Mouse (Mus musculus) small intestine, adult 2 months (tissue): ENCODE measurements at regions not wholly inside any gene's neighbourhood (a gene's known extent, or its start where the extent isn't known, plus 50 kb on each side); places are given as distances from the start of the nearest gene placed in this dataset.

Source experiments
- H3K27ac ChIP-seq: fragments of 200-500 bp; 2 replicates; pipeline ENCODE4 v1.5.1; 2012; ENCODE audit warnings: low read depth, low read length, control low read depth, inconsistent platforms; ENCODE audit not compliant: insufficient read depth
- H3K27me3 ChIP-seq: fragments of 200-500 bp; 2 replicates; pipeline ENCODE4 v1.6.1; 2012; ENCODE audit warnings: mild to moderate bottlenecking, moderate library complexity, low read length, inconsistent platforms; ENCODE audit not compliant: control insufficient read depth, insufficient read depth
- H3K36me3 ChIP-seq: fragments of 200-500 bp; 2 replicates; pipeline ENCODE4 v1.6.1; 2012; ENCODE audit warnings: mild to moderate bottlenecking, low read length, control low read depth, inconsistent platforms; ENCODE audit not compliant: control insufficient read depth, insufficient read depth
- H3K4me1 ChIP-seq: fragments of 200-500 bp; 2 replicates; pipeline ENCODE4 v1.6.1; 2012; ENCODE audit warnings: low read length, inconsistent platforms, mixed read lengths; ENCODE audit not compliant: control insufficient read depth, insufficient read depth, insufficient read length
- H3K4me3 ChIP-seq: fragments of 200-500 bp; 2 replicates; pipeline ENCODE4 v1.5.1; 2012; ENCODE audit warnings: low read depth, mild to moderate bottlenecking, control low read depth, inconsistent platforms, low read length, moderate library complexity
- CTCF ChIP-seq: fragments of 200-500 bp; IDR thresholded peaks from 2 replicates; pipeline ENCODE4 v1.5.1; 2012; ENCODE audit warnings: low read depth, mild to moderate bottlenecking, control low read depth, inconsistent platforms, low read length, moderate library complexity, mixed read lengths; ENCODE audit not compliant: insufficient replicate concordance, insufficient read length; ENCODE audit errors: extremely low read depth
- POLR2A ChIP-seq: fragments of 200-500 bp; IDR thresholded peaks from 2 replicates; pipeline ENCODE4 v1.6.1; 2012; ENCODE audit warnings: low read depth, mild to moderate bottlenecking, control low read depth, inconsistent platforms, low read length, moderate library complexity
- WGBS: fragments of 180-500 bp; shearing (Covaris S2); methylation state at CpG from one replicate; pipeline ENCODE4 v1.1.7; 2018; 5-methylcytosine and 5-hydroxymethylcytosine counted together

DNA sequence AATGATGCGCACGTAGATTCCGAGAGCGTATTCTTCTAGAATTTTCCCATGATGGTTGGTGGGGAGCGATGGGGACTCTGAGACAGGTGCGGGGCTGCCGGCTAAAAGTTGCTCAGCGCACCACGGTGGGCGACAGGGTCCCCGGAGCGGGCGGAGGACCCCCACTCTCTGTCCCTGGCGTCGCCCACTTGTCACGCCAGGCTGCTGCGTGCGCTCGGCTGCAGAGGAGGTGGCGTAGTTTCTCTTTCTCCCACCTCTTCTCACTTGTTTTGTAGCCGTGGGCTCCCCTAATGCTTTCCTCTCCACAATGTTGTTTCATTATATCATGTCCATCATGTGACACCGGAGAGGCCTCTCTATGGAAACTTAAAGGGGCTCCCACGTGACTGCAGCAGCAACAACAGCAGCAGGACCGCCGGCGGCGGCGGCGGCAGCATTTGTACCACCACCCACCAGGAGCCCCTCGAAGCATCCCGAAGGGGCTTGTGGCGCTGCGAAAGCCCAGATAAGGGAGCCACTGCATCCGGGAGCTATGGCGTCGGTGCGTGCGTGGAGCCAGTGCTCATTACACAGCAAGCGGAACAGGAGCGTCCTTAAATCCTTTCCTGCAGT is 180.3 kb upstream of the Mkln1 start:
- under 1% methylated on average over 40 of the region's 40 CpGs for WGBS
- peaks cover 18% of the 10 kb centered on the region for H3K27me3 ChIP-seq

DNA sequence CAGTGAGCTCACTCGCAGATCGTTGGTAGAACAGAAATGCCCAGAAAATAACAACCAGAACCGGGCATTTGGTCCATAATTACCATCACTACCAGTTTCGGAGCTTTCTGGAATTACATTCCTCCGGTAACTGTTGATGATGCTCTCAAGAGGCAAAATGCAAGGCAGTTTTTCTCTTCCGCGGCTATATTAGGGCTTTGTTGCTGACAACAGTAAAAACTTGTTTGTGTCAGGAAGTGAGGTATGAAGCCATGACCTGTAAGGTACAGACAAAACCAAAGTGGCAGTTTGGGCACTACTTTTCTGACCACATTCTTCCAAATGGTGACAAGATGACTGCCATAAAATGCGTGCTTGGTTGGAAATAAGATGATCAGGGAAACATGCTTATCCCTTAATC is 179.7 kb upstream of the Mkln1 start:
- Histone ChIP-seq H3K36me3 (no peaks in the 10 kb centered on the region), H3K27me3 (peaks cover 18% of the 10 kb centered on the region), H3K27ac (peak overlapping the region; percentile 96), H3K4me1 (peaks cover 6% of the 10 kb centered on the region), H3K4me3 (no peak overlapping the region; the same call in 1 of the 2 replicates)
- TF ChIP-seq CTCF (no peak), POLR2A (no peak)
- WGBS, result 47% methylated on average over 8 of the region's 8 CpGs

More for the DNA sequence above, 180.3 kb upstream of the Mkln1 start:
- peak overlapping the region; percentile 83 for H3K4me3 ChIP-seq
- no peaks in the 10 kb centered on the region for H3K36me3 ChIP-seq
- H3K4me1 ChIP-seq, result peaks cover 6% of the 10 kb centered on the region
- no peak for TF ChIP-seq CTCF
- no peak; the same call in 1 of the 2 replicates for TF ChIP-seq POLR2A
- peak overlapping the region; percentile 96 for H3K27ac ChIP-seq

DNA sequence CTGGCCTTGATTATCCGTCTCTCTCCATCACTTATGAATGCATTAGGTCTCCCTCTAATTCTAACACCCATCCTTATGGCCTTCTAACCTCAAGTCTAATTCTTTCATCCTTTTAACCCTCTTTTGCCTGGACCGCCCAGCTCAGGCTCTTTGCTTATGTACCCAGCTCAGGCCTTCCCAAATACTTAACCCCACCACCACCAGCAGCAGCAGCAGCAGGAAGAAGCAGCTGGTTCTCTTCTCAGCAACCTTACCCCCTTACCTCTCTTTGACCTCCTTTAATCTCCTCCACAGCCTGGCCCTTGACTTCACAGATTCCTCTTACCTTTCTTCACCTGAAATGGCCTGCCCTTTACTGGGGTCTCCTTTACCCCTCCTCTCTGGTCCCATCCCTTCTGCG is 178.8 kb upstream of the Mkln1 start:
- H3K4me3 ChIP-seq, result peak overlapping the region; percentile 68
- H3K27me3 ChIP-seq, result peaks cover 18% of the 10 kb centered on the region
- TF ChIP-seq POLR2A (no peak), CTCF (no peak)
- H3K36me3 ChIP-seq, result no peaks in the 10 kb centered on the region
- WGBS, result 56% methylated on average over 3 of the region's 3 CpGs
- H3K4me1 ChIP-seq, result peaks cover 6% of the 10 kb centered on the region
- peak overlapping the region; percentile 84 for H3K27ac ChIP-seq

DNA sequence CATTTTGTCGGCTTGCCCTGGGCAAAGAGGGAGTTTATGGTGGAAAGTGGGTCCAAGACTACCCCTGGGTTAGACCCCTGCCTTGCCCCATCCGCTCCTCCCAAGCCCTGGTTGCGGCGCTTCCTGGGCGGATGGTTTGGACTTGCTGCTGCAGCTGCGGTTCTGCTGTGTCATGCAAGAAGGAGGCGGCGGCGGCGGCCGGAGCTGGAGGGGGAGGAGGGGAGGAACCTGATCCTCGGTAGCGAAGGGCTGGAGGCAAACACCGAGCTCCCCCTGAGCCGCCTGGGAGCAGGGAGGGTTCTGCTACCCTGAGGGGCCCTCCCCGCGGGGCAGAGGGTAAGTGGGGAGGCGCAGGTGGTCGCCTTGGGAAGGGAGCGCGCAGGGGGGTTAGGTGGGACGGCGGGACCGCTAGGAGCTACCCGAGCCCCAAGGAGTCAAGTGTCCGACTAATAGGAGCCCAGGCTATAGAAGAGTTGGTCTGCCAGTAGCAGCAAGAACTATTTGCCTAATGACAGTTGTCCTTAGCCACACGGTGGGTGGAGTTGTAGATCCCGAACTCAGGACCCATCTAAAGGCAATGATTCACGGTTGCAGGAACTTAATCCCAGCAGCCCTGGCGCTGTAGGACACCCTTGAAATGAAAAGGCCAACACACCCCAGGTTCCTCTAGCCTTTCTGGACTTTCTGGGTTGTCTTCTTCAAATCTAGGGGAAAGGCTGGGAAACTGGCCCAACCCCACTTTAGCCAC is 178.2 kb upstream of the Mkln1 start:
- peak overlapping the region; percentile 68 for H3K4me3 ChIP-seq
- H3K36me3 ChIP-seq, result no peaks in the 10 kb centered on the region
- peaks cover 18% of the 10 kb centered on the region for H3K27me3 ChIP-seq
- WGBS, result 2% methylated on average over 30 of the region's 30 CpGs
- TF ChIP-seq CTCF (no peak), POLR2A (peak; percentile 13; the same call in 1 of the 2 replicates)
- peak overlapping the region; percentile 84 for H3K27ac ChIP-seq
- H3K4me1 ChIP-seq, result peaks cover 6% of the 10 kb centered on the region

DNA sequence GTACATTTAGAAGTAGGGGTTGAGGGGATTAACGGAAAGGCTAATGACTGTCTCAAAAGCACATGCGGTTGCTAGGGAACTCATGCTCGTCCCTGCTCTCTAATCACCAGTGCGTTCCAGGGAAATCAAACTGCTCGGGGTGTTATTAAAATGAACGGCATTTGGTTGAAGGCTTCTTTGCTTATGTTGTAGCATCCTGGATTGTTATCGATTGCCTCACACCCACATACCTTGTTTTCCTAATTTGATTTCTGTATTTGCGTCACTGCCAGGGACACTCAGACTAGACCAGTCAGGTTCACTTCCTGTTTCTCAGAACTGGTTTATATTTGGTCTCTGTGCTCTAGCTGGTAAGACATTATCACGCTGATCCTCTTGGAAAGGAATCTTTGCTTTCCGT is 177.0 kb upstream of the Mkln1 start:
- no peak for TF ChIP-seq POLR2A
- H3K36me3 ChIP-seq, result no peaks in the 10 kb centered on the region
- peaks cover 6% of the 10 kb centered on the region for H3K4me1 ChIP-seq
- 0 out of 2 replicates have a peak overlapping the region, but pooled peaks have one; percentile 37 for H3K27ac ChIP-seq
- peaks cover 18% of the 10 kb centered on the region for H3K27me3 ChIP-seq
- no peak overlapping the region for H3K4me3 ChIP-seq
- WGBS, result 15% methylated on average over 10 of the region's 10 CpGs

DNA sequence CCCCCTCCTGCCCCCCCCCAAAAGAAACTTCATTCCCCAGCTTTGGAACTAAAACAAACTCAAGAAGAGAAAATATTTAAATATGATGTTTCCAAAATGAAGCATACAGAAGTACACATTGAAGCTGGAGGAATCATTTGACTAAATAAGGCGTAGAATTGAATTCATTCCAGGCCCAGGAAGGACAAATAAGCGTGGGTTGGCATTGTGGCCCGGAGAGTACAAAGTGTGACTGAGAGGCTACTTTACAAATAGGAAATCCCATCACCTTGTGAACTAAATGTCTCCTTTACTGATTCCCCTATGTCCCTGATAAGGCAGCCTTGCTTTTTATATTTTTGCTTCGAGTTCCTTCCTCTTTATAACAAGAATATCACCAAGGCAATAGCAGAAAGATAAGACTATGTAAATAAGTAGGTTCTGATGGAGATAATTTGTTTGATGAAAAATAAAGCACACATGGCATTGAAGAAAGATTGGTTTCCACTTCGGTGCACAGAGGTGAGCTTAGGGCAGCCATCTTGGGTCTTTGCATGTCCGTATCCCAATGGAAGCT is 176.4 kb upstream of the Mkln1 start:
- no peaks in the 10 kb centered on the region for H3K36me3 ChIP-seq
- H3K4me3 ChIP-seq, result no peak overlapping the region
- 50% methylated on average over 6 of the region's 6 CpGs for WGBS
- TF ChIP-seq CTCF, result no peak
- TF ChIP-seq POLR2A, result no peak
- H3K27ac ChIP-seq, result no peak overlapping the region
- H3K4me1 ChIP-seq, result peaks cover 6% of the 10 kb centered on the region
- H3K27me3 ChIP-seq, result peaks cover 15% of the 10 kb centered on the region

DNA sequence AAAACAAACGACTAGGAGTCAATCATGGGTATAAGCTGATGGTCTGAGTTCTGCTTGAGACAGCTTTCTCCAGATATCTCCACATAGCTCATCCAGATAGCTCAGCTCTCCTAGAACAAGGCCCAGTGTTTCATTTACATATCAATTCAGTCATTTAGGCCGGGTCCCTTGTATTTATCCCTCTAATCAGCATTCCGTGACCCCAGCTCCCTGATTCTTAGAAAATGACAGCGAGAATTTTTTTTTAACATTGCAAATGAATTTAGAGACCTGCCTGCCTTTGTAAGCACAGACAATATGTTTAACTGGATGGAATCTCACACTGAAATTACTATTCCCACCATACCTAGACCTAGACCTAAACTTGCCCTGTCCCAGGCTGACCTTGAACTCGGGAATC is 171.1 kb upstream of the Mkln1 start:
- TF ChIP-seq POLR2A (no peak), CTCF (no peak)
- WGBS, result 62% methylated on average over 5 of the region's 5 CpGs
- no peak overlapping the region for H3K27ac ChIP-seq
- H3K4me3 ChIP-seq, result no peak overlapping the region
- H3K36me3 ChIP-seq, result no peaks in the 10 kb centered on the region
- no peaks in the 10 kb centered on the region; the same call in 1 of the 2 replicates for H3K4me1 ChIP-seq
- no peaks in the 10 kb centered on the region for H3K27me3 ChIP-seq
